Comparison of ENCODE assay signal across 12 mouse cellular contexts in the genomic region with DNA sequence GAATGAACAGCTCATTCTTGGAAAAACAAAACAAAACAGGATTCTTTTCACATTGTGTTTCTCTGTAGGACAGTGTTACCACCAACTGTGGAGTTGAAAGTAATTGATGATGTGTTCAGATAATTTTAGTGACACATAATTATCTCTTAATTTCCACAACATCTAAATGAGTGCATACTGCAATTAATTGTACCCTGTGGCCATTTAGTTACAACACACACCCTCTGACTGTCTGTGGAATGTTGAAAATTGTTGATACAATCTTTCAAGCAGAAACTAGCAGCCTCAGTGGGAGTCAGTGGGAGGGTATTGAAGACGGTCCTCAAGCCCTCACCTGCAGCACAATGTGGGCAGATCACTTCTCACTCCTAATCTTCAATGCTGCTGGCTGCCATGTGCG.
"Had no signal": no experiment of that assay in that cellular context is flagged by ENCODE, and none has a peak within 500 bp of the region (broad histone marks: within the 10 kb centered on the region; RNA-seq: fewer than 3 reads in every experiment).

No protein-coding gene starts in this region.

- DNase-seq: kidney, adult 11 months; kidney, adult 8-10 months; kidney, postnatal 14 days; kidney, postnatal 4 days; left cerebral cortex, postnatal 4 days; lung, adult 18-20 months; lung, postnatal 10 days; lung, postnatal 36 days; midbrain, embryonic 14.5 days; right cerebral cortex, postnatal 25 days; spleen, adult 18-20 months; thymus, postnatal 25 days had no signal
